Mouse (Mus musculus) forebrain, embryonic 16.5 days (tissue): Measurements from ENCODE around the gene Arhgef18. TPM values are rescaled to one million over a fixed set of nuclear protein-coding genes. Genes with fewer than 3 reads are reported as not detected.

Experiments
- ATAC-seq: fragments of 200-750 bp; cut with Nextera tagmentation; 2 replicates; pipeline ENCODE4 v1.8.0; 2017; ENCODE audit warnings: mild to moderate bottlenecking, moderate library complexity
- H3K27ac ChIP-seq: fragments of 300-500 bp; sonication (generic); 2 replicates; pipeline ENCODE4 v1.5.1; 2014; ENCODE audit warnings: low read length, control low read depth
- H3K27me3 ChIP-seq: fragments of 300-500 bp; sonication (generic); replicated peaks from 2 replicates; pipeline ENCODE4 v1.6.1; 2014; ENCODE audit warnings: low read length; ENCODE audit not compliant: control insufficient read depth, insufficient read depth
- H3K36me3 ChIP-seq: fragments of 300-500 bp; sonication (generic); 2 replicates; pipeline ENCODE4 v1.6.1; 2014; ENCODE audit not compliant: control insufficient read depth, insufficient read depth
- H3K4me1 ChIP-seq: fragments of 300-500 bp; sonication (generic); replicated peaks from 2 replicates; pipeline ENCODE4 v1.6.1; 2014; ENCODE audit warnings: low read length; ENCODE audit not compliant: control insufficient read depth, insufficient read depth
- H3K4me2 ChIP-seq: fragments of 300-500 bp; sonication (generic); 2 replicates; pipeline ENCODE4 v1.6.1; 2014; ENCODE audit warnings: mild to moderate bottlenecking, low read length, control low read depth
- H3K4me3 ChIP-seq: fragments of 300-500 bp; sonication (generic); replicated peaks from 2 replicates; pipeline ENCODE4 v1.5.1; 2014; ENCODE audit warnings: mild to moderate bottlenecking, low read length, control low read depth
- H3K9ac ChIP-seq: fragments of 300-500 bp; sonication (generic); replicated peaks from 2 replicates; pipeline ENCODE4 v1.6.1; 2014; ENCODE audit warnings: low read depth, low read length, control low read depth
- H3K9me3 ChIP-seq: fragments of 300-500 bp; sonication (generic); 2 replicates; pipeline ENCODE4 v1.6.1; 2016; ENCODE audit warnings: low read length; ENCODE audit not compliant: control insufficient read depth
- WGBS: fragments of 180-500 bp; shearing (Covaris S2); extraction: QIAGEN DNeasy Blood & Tissue Kit; methylation state at CpG from one replicate; pipeline ENCODE4 v1.1.7; 2014; 5-methylcytosine and 5-hydroxymethylcytosine counted together
- polyA plus RNA-seq: library from polyadenylated mRNA; unstranded; fragments of >200 nt; fragmentation: Nextera tagmentation; extraction: Ambion mirVana; gene quantifications from 2 replicates; pipeline ENCODE4 v1.2.1, GENCODE M21; 2015

The Arhgef18 gene
- polyA plus RNA-seq, 1 experiment from 2014 or later, result 12.9 TPM

- Histone ChIP-seq H3K4me2 (no peak overlapping the region), H3K27me3 (no peaks in the 10 kb centered on the region), H3K4me1 (no peaks in the 10 kb centered on the region), H3K9me3 (no peaks in the 10 kb centered on the region), H3K27ac (no peak overlapping the region), H3K9ac (no peak overlapping the region), H3K36me3 (no peaks in the 10 kb centered on the region), H3K4me3 (no peak overlapping the region)
- 91% methylated on average over 22 of the region's 22 CpGs for WGBS
- no peak for ATAC-seq
Observed at GRCm38 (mm10) chr8:3482240-3482740, 89.5 kb downstream of the Arhgef18 start.

GRCm38 (mm10) chr8:3483546-3483945, 90.7 kb downstream of the Arhgef18 start:
- no peaks in the 10 kb centered on the region for H3K9me3 ChIP-seq
- H3K9ac ChIP-seq, result no peak overlapping the region
- ATAC-seq, result no peak
- no peaks in the 10 kb centered on the region for H3K27me3 ChIP-seq
- H3K27ac ChIP-seq, result no peak overlapping the region
- H3K4me1 ChIP-seq, result no peaks in the 10 kb centered on the region
- no peak overlapping the region for H3K4me2 ChIP-seq
- H3K4me3 ChIP-seq, result no peak overlapping the region
- WGBS, result 81% methylated on average over 7 of the region's 7 CpGs
- H3K36me3 ChIP-seq, result no peaks in the 10 kb centered on the region

- Histone ChIP-seq H3K4me2 (no peak overlapping the region), H3K27me3 (no peaks in the 10 kb centered on the region), H3K4me1 (no peaks in the 10 kb centered on the region), H3K9me3 (no peaks in the 10 kb centered on the region), H3K4me3 (no peak overlapping the region), H3K36me3 (no peaks in the 10 kb centered on the region), H3K27ac (no peak overlapping the region), H3K9ac (no peak overlapping the region)
- ATAC-seq, result no peak
- 29% methylated on average over 5 of the region's 5 CpGs for WGBS
Observed at GRCm38 (mm10) chr8:3485192-3485591, 92.4 kb downstream of the Arhgef18 start.

- peak within 1 kb of the TSS; percentile 100 for H3K9ac ChIP-seq
- peak; percentile 93 for ATAC-seq
- H3K9me3 ChIP-seq, result no peaks in the 10 kb centered on the region; the same call in 1 of the 2 replicates
- under 1% methylated on average over 59 of the region's 64 CpGs for whole genome bisulfite sequencing
- H3K36me3 ChIP-seq, result peaks cover 19% of the 10 kb centered on the region
- peak within 1 kb of the TSS; percentile 58 for H3K4me2 ChIP-seq
- no peaks in the 10 kb centered on the region for H3K27me3 ChIP-seq
- peaks cover 24% of the 10 kb centered on the region for H3K4me1 ChIP-seq
- H3K4me3 ChIP-seq, result peak within 1 kb of the TSS; percentile 94
- peak within 1 kb of the TSS; percentile 91 for H3K27ac ChIP-seq
Observed at GRCm38 (mm10) chr8:3492901-3493844, 100.4 kb downstream of the Arhgef18 start, which contains the start of gene Zfp358. Gene Zfp358, plus strand, starts transcription at chr8:3493138.

GRCm38 (mm10) chr8:3493845-3494208, 101.0 kb downstream of the Arhgef18 start:
- peaks cover 19% of the 10 kb centered on the region for H3K36me3 ChIP-seq
- WGBS, result 36% methylated on average over 6 of the region's 6 CpGs
- no peaks in the 10 kb centered on the region for H3K27me3 ChIP-seq
- peak; percentile 10; the same call in 1 of the 2 replicates for ATAC-seq
- peaks cover 25% of the 10 kb centered on the region for H3K4me1 ChIP-seq
- H3K9ac ChIP-seq, result peak overlapping the region; percentile 100
- H3K9me3 ChIP-seq, result no peaks in the 10 kb centered on the region; the same call in 1 of the 2 replicates
- H3K4me2 ChIP-seq, result peak overlapping the region; percentile 58
- H3K27ac ChIP-seq, result peak overlapping the region; percentile 91
- H3K4me3 ChIP-seq, result peak overlapping the region; percentile 94

GRCm38 (mm10) chr8:3495578-3496427, 103.0 kb downstream of the Arhgef18 start:
- Histone ChIP-seq H3K4me3 (no peak overlapping the region), H3K27me3 (no peaks in the 10 kb centered on the region), H3K4me2 (no peak overlapping the region), H3K4me1 (peaks cover 30% of the 10 kb centered on the region), H3K9me3 (no peaks in the 10 kb centered on the region; the same call in 1 of the 2 replicates), H3K36me3 (peaks cover 19% of the 10 kb centered on the region), H3K9ac (no peak overlapping the region), H3K27ac (no peak overlapping the region)
- ATAC-seq, result no peak
- WGBS, result 97% methylated on average over 44 of the region's 44 CpGs

GRCm38 (mm10) chr8:3496428-3496748, 103.6 kb downstream of the Arhgef18 start:
- Histone ChIP-seq H3K4me1 (peaks cover 36% of the 10 kb centered on the region), H3K9ac (no peak overlapping the region), H3K27ac (no peak overlapping the region), H3K36me3 (peaks cover 19% of the 10 kb centered on the region), H3K4me2 (no peak overlapping the region), H3K27me3 (no peaks in the 10 kb centered on the region), H3K9me3 (no peaks in the 10 kb centered on the region; the same call in 1 of the 2 replicates), H3K4me3 (no peak overlapping the region)
- ATAC-seq, result no peak
- 95% methylated on average over 15 of the region's 15 CpGs for WGBS

- no peaks in the 10 kb centered on the region; the same call in 1 of the 2 replicates for H3K9me3 ChIP-seq
- 88% methylated on average over 3 of the region's 3 CpGs for WGBS
- H3K27ac ChIP-seq, result no peak overlapping the region
- no peak for ATAC-seq
- H3K27me3 ChIP-seq, result no peaks in the 10 kb centered on the region
- H3K9ac ChIP-seq, result no peak overlapping the region
- peaks cover 43% of the 10 kb centered on the region for H3K4me1 ChIP-seq
- no peak overlapping the region for H3K4me2 ChIP-seq
- H3K36me3 ChIP-seq, result peaks cover 19% of the 10 kb centered on the region
- H3K4me3 ChIP-seq, result no peak overlapping the region
Observed at GRCm38 (mm10) chr8:3498583-3498982, 105.8 kb downstream of the Arhgef18 start.

- Histone ChIP-seq H3K27ac (peak overlapping the region; percentile 90), H3K4me1 (peaks cover 35% of the 10 kb centered on the region), H3K4me3 (peak overlapping the region; percentile 66), H3K9me3 (no peaks in the 10 kb centered on the region; the same call in 1 of the 2 replicates), H3K4me2 (peak overlapping the region; percentile 93), H3K27me3 (no peaks in the 10 kb centered on the region), H3K9ac (peak overlapping the region; percentile 67), H3K36me3 (peaks cover 19% of the 10 kb centered on the region)
- ATAC-seq, result peak; percentile 38
- 6% methylated on average over 8 of the region's 8 CpGs for WGBS
Observed at GRCm38 (mm10) chr8:3499751-3500150, 106.9 kb downstream of the Arhgef18 start.
